15 mouse cellular contexts compared by ENCODE assay signal in the genomic region with DNA sequence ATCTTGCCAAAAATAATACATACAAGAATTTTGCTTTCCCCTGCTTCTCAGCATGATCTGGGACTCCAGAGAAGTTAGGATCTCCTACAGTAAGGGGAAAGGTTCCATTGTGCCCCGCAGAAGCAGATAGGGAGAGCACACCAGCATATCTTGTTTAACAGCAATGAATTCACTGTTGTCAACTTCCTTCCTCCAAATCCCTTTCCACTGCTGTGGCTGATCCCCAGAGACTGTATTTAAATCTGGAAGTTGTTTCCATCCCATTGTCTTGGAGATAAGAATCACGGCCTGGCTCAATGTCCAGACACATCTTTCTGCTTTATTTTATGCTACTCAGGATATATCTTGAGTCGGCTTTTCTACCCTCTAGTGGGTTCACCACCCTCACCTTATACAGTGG. TPM values are rescaled to one million over a fixed set of nuclear protein-coding genes. Genes with fewer than 3 reads are reported as not detected.
DNase-seq lines count a peak whose midpoint lies in the region; ATAC-seq and TF ChIP-seq lines count a peak whose summit lies in the region.
"Had no signal": no experiment of that assay in that cellular context is flagged by ENCODE, and none has a peak within 500 bp of the region (broad histone marks: within the 10 kb centered on the region; RNA-seq: fewer than 3 reads in every experiment).

No protein-coding gene starts in this region.

- DNase-seq in kidney, adult 8-10 months: peak; percentile 17 to 33
- no peak for DNase-seq in kidney, postnatal 4 days
- DNase-seq in heart, postnatal 0 days (ENCODE audit: low spot score): peak; percentile 51
- DNase-seq in lung, postnatal 10 days: peak; percentile 53
- no peak for DNase-seq in thymus, postnatal 4 days
- DNase-seq in left cerebral cortex, adult 2 months (ENCODE audit: extremely low spot score in 1 of 2, low spot score in 2 of 2): no peak
- DNase-seq: adrenal gland, adult 8-10 months; cerebellum, adult 18-20 months; gastrocnemius, postnatal 25 days; liver, embryonic 13.5 days; right cerebral cortex, postnatal 4 days had no signal

- no peaks in the 10 kb centered on the region for H3K36me3 ChIP-seq in heart, embryonic 12.5 days
- H3K36me3 ChIP-seq in heart, postnatal 0 days (replicated peaks; ENCODE audit: control insufficient read depth, insufficient read depth, low read length): no peaks in the 10 kb centered on the region
- H3K36me3 ChIP-seq: forebrain, embryonic 10.5 days; liver, embryonic 13.5 days; neural tube, embryonic 12.5 days had no signal

- H3K4me1 ChIP-seq in heart, embryonic 12.5 days (replicated peaks): peaks cover 53% of the 10 kb centered on the region
- H3K4me1 ChIP-seq in heart, postnatal 0 days (ENCODE audit: control insufficient read depth, insufficient read depth): peaks cover 35% of the 10 kb centered on the region

- peak overlapping the region; percentile 14 for H3K27ac ChIP-seq in heart, embryonic 12.5 days (ENCODE audit: poor library complexity, severe bottlenecking)
- peak overlapping the region; percentile 60 for H3K27ac ChIP-seq in heart, postnatal 0 days (ENCODE audit: low read depth)
- no peak overlapping the region for H3K27ac ChIP-seq in left cerebral cortex, adult 2 months
- H3K27ac ChIP-seq: forebrain, embryonic 10.5 days; liver, embryonic 13.5 days; neural tube, embryonic 12.5 days had no signal

- TF ChIP-seq EP300 in heart, postnatal 0 days (IDR thresholded peaks at IDR 0.05; ENCODE audit: low read depth): peak; percentile 93

- no peak for ATAC-seq in heart, embryonic 12.5 days (ENCODE audit: insufficient number of reproducible peaks, low FRiP score)
- ATAC-seq in heart, postnatal 0 days (ENCODE audit: insufficient read depth, low read depth): no peak
- ATAC-seq: intestine, postnatal 0 days had no signal

- no peak overlapping the region for H3K4me2 ChIP-seq in heart, embryonic 12.5 days
- no peak overlapping the region for H3K4me2 ChIP-seq in heart, postnatal 0 days (ENCODE audit: low read depth, low read length)
- H3K4me2 ChIP-seq: liver, embryonic 13.5 days; neural tube, embryonic 12.5 days had no signal

- no peak overlapping the region for H3K9ac ChIP-seq in heart, embryonic 12.5 days
- no peak overlapping the region for H3K9ac ChIP-seq in heart, postnatal 0 days (replicated peaks; ENCODE audit: low read depth, low read length)
- H3K9ac ChIP-seq: liver, embryonic 13.5 days; neural tube, embryonic 12.5 days had no signal

- intact Hi-C loops in left cerebral cortex, adult 2 months (cut with DNase I): loop anchor here (5.0 kb wide), 1 partner anchor 268 kb away; no protein-coding TSS in a partner anchor

- whole genome bisulfite sequencing in heart, embryonic 12.5 days: 40% methylated on average over 3 of the region's 3 CpGs
- 67% methylated on average over 3 of the region's 3 CpGs for WGBS in heart, postnatal 0 days

- no peak for TF ChIP-seq CTCF in heart, postnatal 0 days (IDR thresholded peaks at IDR 0.05; ENCODE audit: low read depth)
- no peak for TF ChIP-seq CTCF in left cerebral cortex, adult 2 months (IDR thresholded peaks at IDR 0.05)

- H3K27me3 ChIP-seq in heart, embryonic 12.5 days (replicated peaks): no peaks in the 10 kb centered on the region
- no peaks in the 10 kb centered on the region for H3K27me3 ChIP-seq in heart, postnatal 0 days (ENCODE audit: control insufficient read depth, insufficient read depth, low read length)

- no peaks in the 10 kb centered on the region for H3K9me3 ChIP-seq in heart, embryonic 12.5 days (replicated peaks)
- no peaks in the 10 kb centered on the region for H3K9me3 ChIP-seq in heart, postnatal 0 days (replicated peaks; ENCODE audit: control insufficient read depth, low read length)
- H3K9me3 ChIP-seq: forebrain, embryonic 10.5 days; liver, embryonic 13.5 days; neural tube, embryonic 12.5 days had no signal

- no peak overlapping the region for H3K4me3 ChIP-seq in heart, embryonic 12.5 days
- H3K4me3 ChIP-seq in heart, postnatal 0 days (ENCODE audit: low read depth, low read length): no peak overlapping the region
- no peak overlapping the region for H3K4me3 ChIP-seq in left cerebral cortex, adult 2 months
- H3K4me3 ChIP-seq: forebrain, embryonic 10.5 days; liver, embryonic 13.5 days; neural tube, embryonic 12.5 days had no signal

RNA-seq across cellular contexts. Expression of gene Ets1, which starts 37.9 kb away (rescaled TPM):
- polyA plus RNA-seq in heart, embryonic 12.5 days (2016; fragmentation: Nextera tagmentation; extraction: Ambion mirVana): 65.6 and 68.1 TPM in 2 replicates
- total RNA-seq in heart, postnatal 0 days (2014; rRNA removed; ENCODE audit: low replicate concordance): 55.8 and 72.7 TPM in 2 replicates
- 31.6 and 34.3 TPM in 2 replicates for polyA plus RNA-seq in heart, postnatal 0 days (2015; fragmentation: Nextera tagmentation; extraction: Ambion mirVana)
- total RNA-seq in left cerebral cortex, adult 2 months (2021): 10 to 100 TPM in 1 of 2 experiments, 1 to 10 TPM in 1; 7.8 to 11.2 TPM

Comparison
In these comparisons a context has a peak if more than half of its experiments do, and no peak if none do; other contexts are left out.
1. DNase-seq: peak in kidney, adult 8-10 months (2 of 2), heart, postnatal 0 days (single experiment) and lung, postnatal 10 days (single experiment); none in kidney, postnatal 4 days (0 of 2), thymus, postnatal 4 days (single experiment) and left cerebral cortex, adult 2 months (0 of 2).